ENCODE assay signal across 16 mouse cellular contexts in the genomic region with DNA sequence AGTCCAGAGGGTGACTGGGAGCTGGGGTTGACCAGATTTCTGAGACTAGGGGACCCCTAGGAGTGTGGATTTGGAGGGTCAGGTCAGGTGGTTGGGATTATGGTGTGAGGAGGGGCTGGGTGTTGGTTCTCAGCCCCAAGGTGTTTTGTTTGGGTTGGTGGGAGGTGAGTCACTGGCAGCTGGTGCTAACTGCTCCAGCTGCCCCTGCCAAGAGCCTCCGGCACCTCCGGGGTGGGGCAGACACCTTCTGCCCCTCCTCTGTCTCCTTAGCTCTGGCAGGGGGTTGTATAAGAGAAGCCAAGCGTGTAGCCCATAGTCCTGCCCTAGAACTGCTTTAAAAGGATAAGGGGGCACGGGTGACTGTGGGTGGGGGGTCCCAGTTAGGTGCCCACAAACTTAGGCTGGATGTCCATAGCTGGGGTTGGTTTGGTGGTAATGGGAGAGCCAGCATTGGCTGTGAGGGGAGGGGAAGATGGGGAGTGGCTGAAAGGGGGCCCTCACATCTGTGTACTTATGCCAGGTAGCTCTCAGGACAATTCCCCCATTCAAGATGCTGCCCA. TPM values are rescaled to one million over a fixed set of nuclear protein-coding genes. Genes with fewer than 3 reads are reported as not detected.
A peak's percentile ranks its signal among the peaks of the same experiment; 100 is the strongest.
DNase-seq lines count a peak whose midpoint lies in the region; ATAC-seq and TF ChIP-seq lines count a peak whose summit lies in the region.
"Had no signal": no experiment of that assay in that cellular context is flagged by ENCODE, and none has a peak within 500 bp of the region (broad histone marks: within the 10 kb centered on the region; RNA-seq: fewer than 3 reads in every experiment).

No protein-coding gene starts in this region.

- no peaks in the 10 kb centered on the region for H3K27me3 ChIP-seq in hindbrain, embryonic 10.5 days (ENCODE audit: insufficient read depth, poor library complexity, severe bottlenecking)
- H3K27me3 ChIP-seq in hindbrain, postnatal 0 days (ENCODE audit: insufficient read depth, low read length) = no peaks in the 10 kb centered on the region
- H3K27me3 ChIP-seq in intestine, postnatal 0 days (replicated peaks; ENCODE audit: control insufficient read depth, insufficient read depth, low read length) = no peaks in the 10 kb centered on the region
- H3K27me3 ChIP-seq in midbrain, embryonic 16.5 days (ENCODE audit: control insufficient read depth, insufficient read depth, low read depth, low read length) = no peaks in the 10 kb centered on the region
- no peaks in the 10 kb centered on the region for H3K27me3 ChIP-seq in cerebellum, adult 2 months (ENCODE audit: control insufficient read depth, insufficient read depth, low read length)
- H3K27me3 ChIP-seq: midbrain, embryonic 15.5 days had no signal

- H3K4me3 ChIP-seq in hindbrain, embryonic 10.5 days = no peak overlapping the region
- no peak overlapping the region for H3K4me3 ChIP-seq in hindbrain, postnatal 0 days (ENCODE audit: low read length)
- no peak overlapping the region for H3K4me3 ChIP-seq in intestine, postnatal 0 days (ENCODE audit: low read depth, low read length)
- no peak overlapping the region for H3K4me3 ChIP-seq in midbrain, embryonic 16.5 days (ENCODE audit: low read depth, low read length)
- H3K4me3 ChIP-seq in cerebellum, adult 2 months (replicated peaks; ENCODE audit: insufficient read depth, low read depth, low read length) = no peak overlapping the region
- H3K4me3 ChIP-seq: midbrain, embryonic 15.5 days had no signal

- DNase-seq in hindbrain, embryonic 10.5 days (ENCODE audit: low spot score) = no peak
- DNase-seq in hindbrain, postnatal 0 days (ENCODE audit: low spot score) = no peak
- peak; percentile 9 for DNase-seq in lung, postnatal 10 days
- no peak for DNase-seq in lung, adult 18-20 months
- DNase-seq in cerebellum, adult 2 months = no peak
- DNase-seq in thymus, postnatal 0 days (ENCODE audit: low spot score) = no peak
- DNase-seq: adrenal gland, adult 2 months; cerebellum, postnatal 10 days; heart, adult 18-20 months; heart, postnatal 36 days; right cerebral cortex, adult 18-20 months had no signal

- no peak for ATAC-seq in hindbrain, postnatal 0 days
- no peak for ATAC-seq in intestine, postnatal 0 days
- no peak for ATAC-seq in midbrain, embryonic 16.5 days
- ATAC-seq: forebrain, embryonic 16.5 days; hindbrain, embryonic 16.5 days; midbrain, embryonic 15.5 days had no signal

- H3K4me1 ChIP-seq in hindbrain, embryonic 10.5 days (replicated peaks) = peaks cover 42% of the 10 kb centered on the region
- H3K4me1 ChIP-seq in hindbrain, postnatal 0 days (ENCODE audit: insufficient read depth, low read length) = 0 out of 2 replicates have a peak, but pooled peaks cover 3% of the 10 kb centered on the region
- H3K4me1 ChIP-seq in intestine, postnatal 0 days (replicated peaks; ENCODE audit: control insufficient read depth, insufficient read depth, low read length) = no peaks in the 10 kb centered on the region
- peaks cover 3% of the 10 kb centered on the region; the same call in 1 of the 2 replicates for H3K4me1 ChIP-seq in midbrain, embryonic 16.5 days (ENCODE audit: control insufficient read depth, insufficient read depth, low read length)
- H3K4me1 ChIP-seq in cerebellum, adult 2 months (ENCODE audit: control insufficient read depth, insufficient read depth, low read length) = no peaks in the 10 kb centered on the region

- no peaks in the 10 kb centered on the region for H3K9me3 ChIP-seq in hindbrain, embryonic 10.5 days
- no peaks in the 10 kb centered on the region for H3K9me3 ChIP-seq in hindbrain, postnatal 0 days (ENCODE audit: low read length)
- H3K9me3 ChIP-seq in intestine, postnatal 0 days (ENCODE audit: control insufficient read depth) = no peaks in the 10 kb centered on the region
- H3K9me3 ChIP-seq in midbrain, embryonic 16.5 days (replicated peaks; ENCODE audit: control insufficient read depth, low read length, poor library complexity, severe bottlenecking) = no peaks in the 10 kb centered on the region
- H3K9me3 ChIP-seq: midbrain, embryonic 15.5 days had no signal

- H3K4me2 ChIP-seq in hindbrain, postnatal 0 days (ENCODE audit: low read depth, low read length) = no peak overlapping the region
- no peak overlapping the region for H3K4me2 ChIP-seq in intestine, postnatal 0 days (replicated peaks; ENCODE audit: low read depth)
- no peak overlapping the region for H3K4me2 ChIP-seq in midbrain, embryonic 16.5 days (ENCODE audit: low read length)
- H3K4me2 ChIP-seq: midbrain, embryonic 15.5 days had no signal

- peaks cover 64% of the 10 kb centered on the region for H3K36me3 ChIP-seq in hindbrain, embryonic 10.5 days
- H3K36me3 ChIP-seq in hindbrain, postnatal 0 days (ENCODE audit: insufficient read depth, low read length) = no peaks in the 10 kb centered on the region
- H3K36me3 ChIP-seq in intestine, postnatal 0 days (ENCODE audit: control insufficient read depth, insufficient read depth) = peaks cover 47% of the 10 kb centered on the region
- H3K36me3 ChIP-seq in midbrain, embryonic 16.5 days (ENCODE audit: control insufficient read depth, insufficient read depth, low read length) = no peaks in the 10 kb centered on the region
- H3K36me3 ChIP-seq: midbrain, embryonic 15.5 days had no signal

- no peak for TF ChIP-seq POLR2A in cerebellum, adult 2 months (IDR thresholded peaks at IDR 0.05; ENCODE audit: borderline replicate concordance, insufficient read depth, low read length)

- no peak for TF ChIP-seq CTCF in hindbrain, postnatal 0 days (IDR thresholded peaks at IDR 0.05; ENCODE audit: low read depth)
- TF ChIP-seq CTCF in intestine, postnatal 0 days (IDR thresholded peaks at IDR 0.05; ENCODE audit: low read depth) = no peak
- no peak for TF ChIP-seq CTCF in cerebellum, adult 2 months (IDR thresholded peaks at IDR 0.05; ENCODE audit: borderline replicate concordance, insufficient read depth, low read depth, low read length)

- whole genome bisulfite sequencing in hindbrain, embryonic 10.5 days = 82% methylated on average over 4 of the region's 4 CpGs
- 82% methylated on average over 4 of the region's 4 CpGs for WGBS in hindbrain, postnatal 0 days
- whole genome bisulfite sequencing in intestine, postnatal 0 days = 65% methylated on average over 4 of the region's 4 CpGs
- WGBS in midbrain, embryonic 16.5 days = 91% methylated on average over 4 of the region's 4 CpGs
- WGBS in cerebellum, adult 2 months = 62% methylated on average over 4 of the region's 4 CpGs

- H3K27ac ChIP-seq in hindbrain, embryonic 10.5 days = 0 out of 2 replicates have a peak overlapping the region, but pooled peaks have one; percentile 69
- H3K27ac ChIP-seq in hindbrain, postnatal 0 days = no peak overlapping the region
- H3K27ac ChIP-seq in intestine, postnatal 0 days (ENCODE audit: low read depth, low read length) = peak overlapping the region; percentile 21; the same call in 1 of the 2 replicates
- no peak overlapping the region for H3K27ac ChIP-seq in midbrain, embryonic 16.5 days (ENCODE audit: low read length)
- no peak overlapping the region for H3K27ac ChIP-seq in cerebellum, adult 2 months (ENCODE audit: insufficient read depth, low read length)
- H3K27ac ChIP-seq: midbrain, embryonic 15.5 days had no signal

- no peak overlapping the region for H3K9ac ChIP-seq in hindbrain, postnatal 0 days (replicated peaks; ENCODE audit: low read length)
- no peak overlapping the region for H3K9ac ChIP-seq in intestine, postnatal 0 days (ENCODE audit: low read depth, low read length)
- no peak overlapping the region for H3K9ac ChIP-seq in midbrain, embryonic 16.5 days (ENCODE audit: low read depth, low read length)
- H3K9ac ChIP-seq: midbrain, embryonic 15.5 days had no signal

RNA-seq across cellular contexts. Expression of gene Ephb4, which starts 24.7 kb away (rescaled TPM):
- polyA plus RNA-seq in hindbrain, embryonic 10.5 days (2016; fragmentation: Nextera tagmentation; extraction: Ambion mirVana) = 29.7 and 31.4 TPM in 2 replicates
- total RNA-seq in hindbrain, postnatal 0 days (2014; rRNA removed) = 18.3 and 18.9 TPM in 2 replicates
- 4.8 and 5.5 TPM in 2 replicates for polyA plus RNA-seq in hindbrain, postnatal 0 days (2015; fragmentation: Nextera tagmentation; extraction: Ambion mirVana)
- 12.6 and 12.9 TPM in 2 replicates for polyA plus RNA-seq in intestine, postnatal 0 days (2015; fragmentation: Nextera tagmentation; extraction: Ambion mirVana)
- 4.8 and 6.0 TPM in 2 replicates for polyA plus RNA-seq in midbrain, embryonic 16.5 days (2015; fragmentation: Nextera tagmentation; extraction: Ambion mirVana)
- 4.9 and 5.0 TPM in 2 replicates for polyA plus RNA-seq in cerebellum, adult 2 months (2012; rRNA removed)
- polyA plus RNA-seq in thymus, postnatal 0 days (2015; fragmentation: Nextera tagmentation; extraction: Ambion mirVana) = 6.6 and 8.0 TPM in 2 replicates

RNA-seq across cellular contexts. Expression of gene Slc12a9, which starts 41.2 kb away (rescaled TPM):
- 14.2 and 17.2 TPM in 2 replicates for polyA plus RNA-seq in hindbrain, embryonic 10.5 days (2016; fragmentation: Nextera tagmentation; extraction: Ambion mirVana)
- total RNA-seq in hindbrain, postnatal 0 days (2014; rRNA removed) = 32.6 and 41.3 TPM in 2 replicates
- polyA plus RNA-seq in hindbrain, postnatal 0 days (2015; fragmentation: Nextera tagmentation; extraction: Ambion mirVana) = 27.3 and 27.6 TPM in 2 replicates
- polyA plus RNA-seq in intestine, postnatal 0 days (2015; fragmentation: Nextera tagmentation; extraction: Ambion mirVana) = 11.8 and 13.4 TPM in 2 replicates
- polyA plus RNA-seq in midbrain, embryonic 16.5 days (2015; fragmentation: Nextera tagmentation; extraction: Ambion mirVana) = 26.8 and 27.3 TPM in 2 replicates
- 31.0 and 31.6 TPM in 2 replicates for polyA plus RNA-seq in cerebellum, adult 2 months (2012; rRNA removed)
- 7.0 and 9.5 TPM in 2 replicates for polyA plus RNA-seq in thymus, postnatal 0 days (2015; fragmentation: Nextera tagmentation; extraction: Ambion mirVana)

Comparison
In these comparisons a context has a peak if more than half of its experiments do, and no peak if none do; other contexts are left out.
1. H3K27ac ChIP-seq: peak in hindbrain, embryonic 10.5 days (single experiment) and intestine, postnatal 0 days (single experiment); none in hindbrain, postnatal 0 days (single experiment), midbrain, embryonic 16.5 days (single experiment) and cerebellum, adult 2 months (single experiment).